Mouse (Mus musculus): ENCODE results near the gene Zbtb32.

GRCm38 (mm10) chr7:30556894-30557536, 41.7 kb downstream of the Zbtb32 start:
- TF ChIP-seq USF2 (IDR thresholded peaks at IDR 0.05; ENCODE audit: borderline replicate concordance in 1 of 2, insufficient read depth in 1 of 2, low read depth in 1 of 2, low read length in 2 of 2) (no peak), POLR2AphosphoS5 (IDR thresholded peaks at IDR 0.05; ENCODE audit: borderline replicate concordance, low read depth, low read length) (no peak), CTCF (IDR thresholded peaks at IDR 0.05 in 2 of 3, conservative IDR thresholded peaks at IDR 0.05 in 1 of 3; ENCODE audit: control insufficient read depth in 1 of 3, insufficient read depth in 1 of 3, low read depth in 2 of 3, low read length in 3 of 3, poor library complexity in 1 of 3, severe bottlenecking in 1 of 3) (peak; percentile 41 to 55 (median 45)), ZMIZ1 (IDR thresholded peaks at IDR 0.05; ENCODE audit: low read depth, low read length) (no peak), GABPA (IDR thresholded peaks at IDR 0.05; ENCODE audit: low read depth, low read length) (no peak), E2F4 (IDR thresholded peaks at IDR 0.05; ENCODE audit: borderline replicate concordance, low read depth, low read length) (no peak), NELFE (IDR thresholded peaks at IDR 0.05; ENCODE audit: low read depth, low read length) (no peak), JUND (IDR thresholded peaks at IDR 0.05; ENCODE audit: low read depth, low read length) (no peak), POLR2A (IDR thresholded peaks at IDR 0.05; ENCODE audit: control insufficient read depth in 1 of 2, insufficient read depth in 1 of 2, low read depth in 1 of 2, low read length in 2 of 2, poor library complexity in 1 of 2) (no peak), UBTF (IDR thresholded peaks at IDR 0.05; ENCODE audit: borderline replicate concordance, insufficient read depth, low read depth, low read length) (no peak)
